Mouse (Mus musculus) thymus, postnatal 10 days (tissue): ENCODE data around the gene Eif2b3.

Experiments used
- DNase-seq, 2 experiments: peaks; one replicate each; pipeline ENCODE4 v3.0.0; 2021; ENCODE audit warnings: low spot score in 2 of 2

Gene Eif2b3

GRCm38 (mm10) chr4:117019206-117020134 lies at the start of gene Eif2b3:
Eif2b3 (plus strand) TSS chr4:117019402.
- DNase-seq = peak; percentile 84 to 88

- DNase-seq = no peak
Measured at GRCm38 (mm10) chr4:116976503-116976902, 42.7 kb upstream of the Eif2b3 start.

GRCm38 (mm10) chr4:116985681-116986080 lies 33.5 kb upstream of the Eif2b3 start:
- DNase-seq = no peak

- peak; percentile 54 to 63 for DNase-seq
Measured at GRCm38 (mm10) chr4:116986400-116987121, 32.6 kb upstream of the Eif2b3 start.

GRCm38 (mm10) chr4:116987122-116987456 lies 32.1 kb upstream of the Eif2b3 start:
- DNase-seq = no peak

- no peak for DNase-seq
Measured at GRCm38 (mm10) chr4:116989731-116990130, 29.5 kb upstream of the Eif2b3 start.

- DNase-seq = peak; percentile 52 to 79
Measured at GRCm38 (mm10) chr4:116991366-116991765, 27.8 kb upstream of the Eif2b3 start.

- DNase-seq = peak; percentile 94 to 95
Measured at GRCm38 (mm10) chr4:116993672-116994621, 25.3 kb upstream of the Eif2b3 start, which contains the start of gene Urod. Urod (minus strand) TSS chr4:116994413.

- peak; percentile 15 to 42 for DNase-seq
Measured at GRCm38 (mm10) chr4:116995131-116995797, 23.9 kb upstream of the Eif2b3 start, which contains the start of gene Hectd3. Hectd3 (plus strand) TSS chr4:116995317.

GRCm38 (mm10) chr4:116995798-116996135 lies 23.4 kb upstream of the Eif2b3 start:
- peak; percentile 17 to 42 for DNase-seq

- DNase-seq = no peak
Measured at GRCm38 (mm10) chr4:116999513-117000154, 19.6 kb upstream of the Eif2b3 start.

- no peak for DNase-seq
Measured at GRCm38 (mm10) chr4:117001957-117002356, 17.2 kb upstream of the Eif2b3 start.

GRCm38 (mm10) chr4:117002543-117003521 lies 16.4 kb upstream of the Eif2b3 start:
- DNase-seq = peak in 1 of 2 experiments; percentile 33

- no peak for DNase-seq
Measured at GRCm38 (mm10) chr4:117004649-117005048, 14.6 kb upstream of the Eif2b3 start.

GRCm38 (mm10) chr4:117005611-117006400 lies 13.4 kb upstream of the Eif2b3 start:
- DNase-seq = no peak

GRCm38 (mm10) chr4:117007058-117007457 lies 12.1 kb upstream of the Eif2b3 start:
- no peak for DNase-seq

GRCm38 (mm10) chr4:117010231-117010630 lies 9.0 kb upstream of the Eif2b3 start:
- no peak for DNase-seq

GRCm38 (mm10) chr4:117013596-117013995 lies 5.6 kb upstream of the Eif2b3 start:
- DNase-seq = no peak
